Mouse (Mus musculus) midbrain, postnatal 0 days (tissue): ENCODE measurements at regions not wholly inside any gene's neighbourhood (a gene's known extent, or its start where the extent isn't known, plus 50 kb on each side); places are given as distances from the start of the nearest gene placed in this dataset.

Experiments used
- ATAC-seq: fragments of 200-750 bp; cut with Nextera tagmentation; 2 replicates; pipeline ENCODE4 v1.8.0; 2017; ENCODE audit warnings: moderate number of reproducible peaks, mild to moderate bottlenecking, moderate TSS enrichment, moderate library complexity; ENCODE audit not compliant: low FRiP score
- DNase-seq: peaks from one replicate; pipeline ENCODE4 v3.0.0-alpha.2; 2015; ENCODE audit warnings: low spot score
- H3K27ac ChIP-seq: fragments of 300-500 bp; sonication (generic); 2 replicates; pipeline ENCODE4 v1.5.1; 2014; ENCODE audit warnings: low read depth, mild to moderate bottlenecking, low read length, mixed read lengths
- H3K27me3 ChIP-seq: fragments of 300-500 bp; sonication (generic); 2 replicates; pipeline ENCODE4 v1.6.1; 2014; ENCODE audit warnings: low read length, control low read depth, mixed read lengths; ENCODE audit not compliant: insufficient read depth
- H3K36me3 ChIP-seq: fragments of 300-500 bp; sonication (generic); 2 replicates; pipeline ENCODE4 v1.6.1; 2014; ENCODE audit warnings: low read length, control low read depth, mixed read lengths; ENCODE audit not compliant: insufficient read depth
- H3K4me1 ChIP-seq: fragments of 300-500 bp; sonication (generic); 2 replicates; pipeline ENCODE4 v1.6.1; 2014; ENCODE audit warnings: mild to moderate bottlenecking, control low read depth, antibody characterized with exemption, low read length, mixed read lengths; ENCODE audit not compliant: insufficient read depth
- H3K4me2 ChIP-seq: fragments of 300-500 bp; sonication (generic); 2 replicates; pipeline ENCODE4 v1.6.1; 2014; ENCODE audit warnings: low read depth, mild to moderate bottlenecking, low read length, mixed read lengths; ENCODE audit not compliant: poor library complexity, severe bottlenecking
- H3K4me3 ChIP-seq: fragments of 300-500 bp; sonication (generic); 2 replicates; pipeline ENCODE4 v1.5.1; 2014; ENCODE audit warnings: low read depth, mild to moderate bottlenecking, low read length, moderate library complexity
- H3K9ac ChIP-seq: fragments of 300-500 bp; sonication (generic); replicated peaks from 2 replicates; pipeline ENCODE4 v1.6.1; 2014; ENCODE audit warnings: mild to moderate bottlenecking, low read length, moderate library complexity, mixed read lengths; ENCODE audit not compliant: poor library complexity, severe bottlenecking
- H3K9me3 ChIP-seq: fragments of 300-500 bp; sonication (generic); 2 replicates; pipeline ENCODE4 v1.6.1; 2016; ENCODE audit warnings: low read length, control low read depth
- CTCF ChIP-seq: IDR thresholded peaks from 2 replicates; pipeline ENCODE4 v1.5.1; 2016; ENCODE audit warnings: antibody characterized with exemption, mild to moderate bottlenecking
- WGBS: fragments of 180-500 bp; shearing (Covaris S2); extraction: QIAGEN DNeasy Blood & Tissue Kit; methylation state at CpG from one replicate; pipeline ENCODE4 v1.1.7; 2014; 5-methylcytosine and 5-hydroxymethylcytosine counted together

GRCm38 (mm10) chr1:103360701-103361100 lies 1407.6 kb upstream of the Cdh20 start:
- 95% methylated on average over 7 of the region's 7 CpGs for WGBS
- Histone ChIP-seq H3K4me2 (no peak overlapping the region), H3K36me3 (no peaks in the 10 kb centered on the region), H3K9ac (no peak overlapping the region), H3K27ac (no peak overlapping the region), H3K4me1 (no peaks in the 10 kb centered on the region), H3K4me3 (no peak overlapping the region), H3K9me3 (no peaks in the 10 kb centered on the region), H3K27me3 (no peaks in the 10 kb centered on the region)
- no peak for TF ChIP-seq CTCF
- DNase-seq, result no peak
- ATAC-seq, result no peak

GRCm38 (mm10) chr1:103372811-103373210 lies 1395.5 kb upstream of the Cdh20 start:
- H3K4me1 ChIP-seq, result no peaks in the 10 kb centered on the region
- no peak overlapping the region for H3K9ac ChIP-seq
- H3K36me3 ChIP-seq, result no peaks in the 10 kb centered on the region
- no peaks in the 10 kb centered on the region for H3K9me3 ChIP-seq
- H3K27ac ChIP-seq, result no peak overlapping the region
- H3K4me3 ChIP-seq, result no peak overlapping the region
- DNase-seq, result no peak
- TF ChIP-seq CTCF, result no peak
- ATAC-seq, result no peak
- WGBS, result 76% methylated on average over 4 of the region's 4 CpGs
- no peak overlapping the region for H3K4me2 ChIP-seq
- H3K27me3 ChIP-seq, result no peaks in the 10 kb centered on the region

- no peaks in the 10 kb centered on the region for H3K27me3 ChIP-seq
- WGBS, result 77% methylated on average over 1 of the region's 1 CpGs
- no peak overlapping the region for H3K4me3 ChIP-seq
- H3K9me3 ChIP-seq, result no peaks in the 10 kb centered on the region
- H3K9ac ChIP-seq, result no peak overlapping the region
- no peak for ATAC-seq
- no peak overlapping the region for H3K4me2 ChIP-seq
- no peaks in the 10 kb centered on the region for H3K36me3 ChIP-seq
- H3K4me1 ChIP-seq, result no peaks in the 10 kb centered on the region
- H3K27ac ChIP-seq, result no peak overlapping the region
- DNase-seq, result no peak
- TF ChIP-seq CTCF, result no peak
Observed at GRCm38 (mm10) chr1:103420124-103420523, 1348.2 kb upstream of the Cdh20 start.

- no peaks in the 10 kb centered on the region for H3K9me3 ChIP-seq
- ATAC-seq (no peak), DNase-seq (peak; percentile 1)
- no peak overlapping the region for H3K27ac ChIP-seq
- TF ChIP-seq CTCF, result no peak
- H3K27me3 ChIP-seq, result no peaks in the 10 kb centered on the region
- WGBS, result 86% methylated on average over 2 of the region's 2 CpGs
- no peak overlapping the region for H3K4me2 ChIP-seq
- H3K4me1 ChIP-seq, result no peaks in the 10 kb centered on the region
- H3K4me3 ChIP-seq, result no peak overlapping the region
- H3K36me3 ChIP-seq, result no peaks in the 10 kb centered on the region
- no peak overlapping the region for H3K9ac ChIP-seq
Observed at GRCm38 (mm10) chr1:103420994-103421637, 1347.2 kb upstream of the Cdh20 start.

- Histone ChIP-seq H3K9ac (no peak overlapping the region), H3K27ac (no peak overlapping the region), H3K9me3 (no peaks in the 10 kb centered on the region), H3K4me3 (no peak overlapping the region), H3K27me3 (no peaks in the 10 kb centered on the region), H3K36me3 (no peaks in the 10 kb centered on the region), H3K4me2 (no peak overlapping the region), H3K4me1 (no peaks in the 10 kb centered on the region)
- TF ChIP-seq CTCF, result no peak
- DNase-seq, result peak; percentile 10
- ATAC-seq, result no peak
Observed at GRCm38 (mm10) chr1:103421638-103422001, 1346.7 kb upstream of the Cdh20 start.

GRCm38 (mm10) chr1:103471514-103471913 lies 1296.8 kb upstream of the Cdh20 start:
- no peaks in the 10 kb centered on the region for H3K9me3 ChIP-seq
- H3K27me3 ChIP-seq, result no peaks in the 10 kb centered on the region
- DNase-seq (no peak), ATAC-seq (no peak)
- TF ChIP-seq CTCF, result no peak
- H3K36me3 ChIP-seq, result no peaks in the 10 kb centered on the region
- no peak overlapping the region for H3K27ac ChIP-seq
- H3K4me1 ChIP-seq, result no peaks in the 10 kb centered on the region
- no peak overlapping the region for H3K9ac ChIP-seq
- no peak overlapping the region for H3K4me2 ChIP-seq
- H3K4me3 ChIP-seq, result no peak overlapping the region
- 75% methylated on average over 1 of the region's 1 CpGs for WGBS
